Mouse (Mus musculus) stomach, postnatal 0 days (tissue): ENCODE measurements around the gene Gm44596. TPM values are rescaled to one million over a fixed set of nuclear protein-coding genes. Genes with fewer than 3 reads are reported as not detected.
A peak's percentile ranks its signal among the peaks of the same experiment; 100 is the strongest.

ENCODE experiments used
- ATAC-seq: fragments of 200-750 bp; cut with Nextera tagmentation; 2 replicates; pipeline ENCODE4 v1.8.0; 2017; ENCODE audit not compliant: low FRiP score, low TSS enrichment
- DNase-seq: peaks from one replicate; pipeline ENCODE4 v3.0.0-alpha.2; 2016; ENCODE audit warnings: low spot score
- H3K27ac ChIP-seq: fragments of 300-500 bp; sonication (generic); replicated peaks from 2 replicates; pipeline ENCODE4 v1.5.1; 2014; ENCODE audit warnings: mild to moderate bottlenecking, control low read depth
- H3K27me3 ChIP-seq: fragments of 300-500 bp; sonication (generic); 2 replicates; pipeline ENCODE4 v1.6.1; 2014; ENCODE audit warnings: low read length; ENCODE audit not compliant: control insufficient read depth, insufficient read depth
- H3K36me3 ChIP-seq: fragments of 300-500 bp; sonication (generic); 2 replicates; pipeline ENCODE4 v1.6.1; 2014; ENCODE audit warnings: low read length, mixed read lengths; ENCODE audit not compliant: control insufficient read depth, insufficient read depth
- H3K4me1 ChIP-seq: fragments of 300-500 bp; sonication (generic); replicated peaks from 2 replicates; pipeline ENCODE4 v1.6.1; 2014; ENCODE audit warnings: antibody characterized with exemption; ENCODE audit not compliant: control insufficient read depth, insufficient read depth
- H3K4me2 ChIP-seq: fragments of 300-500 bp; sonication (generic); replicated peaks from 2 replicates; pipeline ENCODE4 v1.6.1; 2014; ENCODE audit warnings: low read depth, mild to moderate bottlenecking, control low read depth, moderate library complexity
- H3K4me3 ChIP-seq: fragments of 300-500 bp; sonication (generic); 2 replicates; pipeline ENCODE4 v1.5.1; 2014; ENCODE audit warnings: low read depth, low read length, control low read depth
- H3K9ac ChIP-seq: fragments of 300-500 bp; sonication (generic); 2 replicates; pipeline ENCODE4 v1.6.1; 2014; ENCODE audit warnings: mild to moderate bottlenecking, low read length, control low read depth, mixed read lengths
- H3K9me3 ChIP-seq: fragments of 300-500 bp; sonication (generic); 2 replicates; pipeline ENCODE4 v1.6.1; 2016; ENCODE audit warnings: low read length; ENCODE audit not compliant: control insufficient read depth
- CTCF ChIP-seq: IDR thresholded peaks from 2 replicates; pipeline ENCODE4 v1.5.1; 2016; ENCODE audit warnings: antibody characterized with exemption, low read depth, mild to moderate bottlenecking, moderate library complexity
- EP300 ChIP-seq: optimal IDR thresholded peaks from 2 replicates; pipeline ENCODE3; 2016; ENCODE audit warnings: antibody characterized with exemption
- WGBS: fragments of 180-500 bp; shearing (Covaris S2); extraction: QIAGEN DNeasy Blood & Tissue Kit; methylation state at CpG from one replicate; pipeline ENCODE4 v1.1.7; 2014; 5-methylcytosine and 5-hydroxymethylcytosine counted together
- polyA plus RNA-seq: library from polyadenylated mRNA; unstranded; fragments of >200 nt; fragmentation: Nextera tagmentation; extraction: Ambion mirVana; gene quantifications from 2 replicates; pipeline ENCODE4 v1.2.1, GENCODE M21; 2015

Gm44596 gene
- polyA plus RNA-seq, 1 experiment from 2014 or later: not detected

DNA sequence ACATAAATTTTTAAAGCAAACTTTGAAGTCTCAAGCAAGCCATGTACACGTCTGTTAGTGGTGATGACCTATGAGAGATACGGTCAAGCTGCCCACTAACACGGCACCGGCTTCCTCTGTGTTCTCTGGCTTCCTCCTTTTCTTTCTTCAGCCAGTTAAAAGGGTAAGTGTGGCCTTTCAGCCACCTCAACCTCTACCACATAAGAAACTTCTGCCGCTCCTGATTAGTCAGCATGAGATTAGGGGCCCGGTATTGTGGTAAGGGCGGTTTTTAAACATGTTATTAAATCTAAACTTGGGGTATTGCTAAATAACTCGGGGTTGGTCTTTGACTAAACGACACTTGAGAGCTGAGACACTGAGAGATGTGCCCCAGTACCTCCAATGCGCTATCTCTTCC is 29.7 kb upstream of the Gm44596 start:
- Histone ChIP-seq H3K9me3 (no peaks in the 10 kb centered on the region), H3K4me3 (no peak overlapping the region), H3K36me3 (no peaks in the 10 kb centered on the region), H3K27ac (no peak overlapping the region), H3K9ac (no peak overlapping the region), H3K4me2 (no peak overlapping the region), H3K27me3 (no peaks in the 10 kb centered on the region), H3K4me1 (no peaks in the 10 kb centered on the region)
- no peak for ATAC-seq
- WGBS: 69% methylated on average over 10 of the region's 10 CpGs
- DNase-seq: no peak
- TF ChIP-seq CTCF: no peak
- no peak for TF ChIP-seq EP300

- 63% methylated on average over 6 of the region's 6 CpGs for WGBS
- H3K9me3 ChIP-seq: no peaks in the 10 kb centered on the region
- no peak overlapping the region for H3K4me2 ChIP-seq
- H3K36me3 ChIP-seq: peaks cover 2% of the 10 kb centered on the region; the same call in 1 of the 2 replicates
- ATAC-seq: no peak
- H3K4me1 ChIP-seq: no peaks in the 10 kb centered on the region
- peak overlapping the region; percentile 36; the same call in 1 of the 2 replicates for H3K27ac ChIP-seq
- H3K27me3 ChIP-seq: no peaks in the 10 kb centered on the region
- TF ChIP-seq EP300 (no peak), CTCF (no peak)
- H3K9ac ChIP-seq: no peak overlapping the region
- no peak overlapping the region for H3K4me3 ChIP-seq
- no peak for DNase-seq
Observed at GRCm38 (mm10) chr6:128346782-128347181, 28.5 kb upstream of the Gm44596 start.

DNA sequence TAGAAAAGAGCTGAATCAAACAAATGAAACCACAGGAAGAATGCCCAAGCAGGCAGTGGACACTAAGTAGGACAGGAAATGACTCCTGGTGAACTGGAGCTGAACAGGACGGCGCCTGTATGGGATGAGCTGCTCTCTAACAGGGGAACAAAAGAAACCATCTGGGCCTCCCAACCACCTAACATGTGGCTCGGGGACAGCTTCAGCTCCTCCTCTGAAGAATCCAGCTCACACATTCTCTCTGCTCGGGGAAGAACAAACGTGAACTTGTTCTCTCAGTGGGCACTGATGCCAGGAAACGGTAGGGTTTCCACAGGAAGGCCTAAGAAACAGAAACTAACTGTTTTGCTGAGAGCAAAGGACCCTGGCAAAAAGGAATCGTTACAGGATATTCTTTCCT is 25.6 kb upstream of the Gm44596 start:
- Histone ChIP-seq H3K36me3 (peaks cover 2% of the 10 kb centered on the region; the same call in 1 of the 2 replicates), H3K27me3 (no peaks in the 10 kb centered on the region), H3K27ac (no peak overlapping the region), H3K9me3 (no peaks in the 10 kb centered on the region), H3K9ac (no peak overlapping the region), H3K4me1 (no peaks in the 10 kb centered on the region), H3K4me2 (no peak overlapping the region), H3K4me3 (no peak overlapping the region)
- TF ChIP-seq CTCF: no peak
- no peak for TF ChIP-seq EP300
- DNase-seq: no peak
- no peak for ATAC-seq
- 63% methylated on average over 7 of the region's 7 CpGs for WGBS

DNA sequence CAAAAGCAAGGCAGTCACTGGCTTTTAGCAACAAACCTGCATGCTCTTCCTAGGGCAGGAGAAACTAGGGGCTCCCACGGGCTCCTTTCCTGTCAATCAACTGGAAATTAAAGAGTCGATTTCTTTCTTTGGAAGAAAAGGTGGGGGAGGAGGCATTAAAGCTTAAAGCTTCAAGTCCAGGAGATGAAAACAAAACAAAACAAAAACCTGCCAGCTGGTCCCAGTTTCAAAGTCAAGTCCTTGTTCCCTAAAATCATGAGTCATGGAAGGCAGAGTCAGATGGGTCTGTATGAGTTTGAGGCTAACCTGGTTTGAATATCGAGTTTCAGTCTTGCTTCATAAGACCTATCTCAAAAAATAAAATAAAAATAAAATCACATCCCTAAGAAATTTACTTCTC is 21.2 kb upstream of the Gm44596 start:
- TF ChIP-seq EP300 (no peak), CTCF (no peak)
- ATAC-seq (no peak), DNase-seq (no peak)
- 47% methylated on average over 3 of the region's 3 CpGs for WGBS
- H3K4me3 ChIP-seq: no peak overlapping the region
- H3K27ac ChIP-seq: no peak overlapping the region
- H3K36me3 ChIP-seq: peaks cover 6% of the 10 kb centered on the region
- H3K9ac ChIP-seq: no peak overlapping the region
- H3K4me2 ChIP-seq: no peak overlapping the region; the same call in 1 of the 2 replicates
- H3K9me3 ChIP-seq: no peaks in the 10 kb centered on the region
- H3K4me1 ChIP-seq: no peaks in the 10 kb centered on the region
- no peaks in the 10 kb centered on the region for H3K27me3 ChIP-seq

- no peak for DNase-seq
- H3K4me3 ChIP-seq: peak overlapping the region; percentile 75
- under 1% methylated on average over 28 of the region's 28 CpGs for WGBS
- peak; percentile 73 for ATAC-seq
- no peaks in the 10 kb centered on the region for H3K9me3 ChIP-seq
- H3K27me3 ChIP-seq: no peaks in the 10 kb centered on the region
- peak overlapping the region; percentile 76 for H3K9ac ChIP-seq
- H3K36me3 ChIP-seq: peaks cover 6% of the 10 kb centered on the region
- peak overlapping the region; percentile 80 for H3K4me2 ChIP-seq
- peak overlapping the region; percentile 85 for H3K27ac ChIP-seq
- no peaks in the 10 kb centered on the region for H3K4me1 ChIP-seq
- TF ChIP-seq EP300 (no peak), CTCF (no peak)
Observed at GRCm38 (mm10) chr6:128355201-128355681, 20.1 kb upstream of the Gm44596 start.

- DNase-seq: peak; percentile 94
- peak; percentile 5; the same call in 1 of the 2 replicates for TF ChIP-seq CTCF
- no peak for TF ChIP-seq EP300
- WGBS: under 1% methylated on average over 36 of the region's 42 CpGs
Observed at GRCm38 (mm10) chr6:128355726-128356416, 19.4 kb upstream of the Gm44596 start, which contains the start of gene Tulp3. Gene Tulp3, minus strand, starts transcription at chr6:128355851.

More at GRCm38 (mm10) chr6:128355726-128356416, 19.4 kb upstream of the Gm44596 start, which contains the start of gene Tulp3:
- no peaks in the 10 kb centered on the region for H3K4me1 ChIP-seq
- peak; percentile 98 for ATAC-seq
- peak within 1 kb of the TSS; percentile 75 for H3K4me3 ChIP-seq
- peak within 1 kb of the TSS; percentile 80 for H3K4me2 ChIP-seq
- H3K9ac ChIP-seq: peak within 1 kb of the TSS; percentile 76
- peaks cover 4% of the 10 kb centered on the region for H3K36me3 ChIP-seq
- H3K27me3 ChIP-seq: no peaks in the 10 kb centered on the region
- H3K27ac ChIP-seq: peak within 1 kb of the TSS; percentile 85
- no peaks in the 10 kb centered on the region for H3K9me3 ChIP-seq
